Mouse (Mus musculus) erythroblast, embryonic 14.5 days (primary cell): ENCODE results near the gene Lef1. TPM values are rescaled to one million over a fixed set of nuclear protein-coding genes. Genes with fewer than 3 reads are reported as not detected.

Experiments used
- H3K27me3 ChIP-seq: 2 replicates; pipeline ENCODE4 v1.6.1; 2012; ENCODE audit warnings: inconsistent platforms; ENCODE audit not compliant: control insufficient read depth
- H3K36me3 ChIP-seq: 2 replicates; pipeline ENCODE4 v1.6.1; 2012; ENCODE audit warnings: mild to moderate bottlenecking, inconsistent platforms; ENCODE audit not compliant: control insufficient read depth
- H3K4me1 ChIP-seq: 2 replicates; pipeline ENCODE4 v1.6.1; 2012; ENCODE audit warnings: inconsistent platforms; ENCODE audit not compliant: control insufficient read depth
- H3K4me3 ChIP-seq: replicated peaks from 2 replicates; pipeline ENCODE3; 2012; ENCODE audit warnings: moderate library complexity, mild to moderate bottlenecking, inconsistent platforms
- H3K9me3 ChIP-seq: 2 replicates; pipeline ENCODE4 v1.6.1; 2012; ENCODE audit warnings: low read length, inconsistent platforms, mixed read lengths; ENCODE audit not compliant: control insufficient read depth
- GATA1 ChIP-seq: IDR thresholded peaks from 2 replicates; pipeline ENCODE4 v1.6.1; 2012; ENCODE audit warnings: low read length, inconsistent platforms, mixed read lengths
- TAL1 ChIP-seq: IDR thresholded peaks from 3 replicates; pipeline ENCODE4 v1.6.1; 2012; ENCODE audit warnings: low read length, inconsistent platforms, mixed read lengths
- polyA plus RNA-seq: library from polyadenylated mRNA; stranded (reverse); fragments of >175 nt; gene quantifications from 2 replicates; pipeline ENCODE4 v1.2.3, GENCODE M21; 2012

The Lef1 gene
- polyA plus RNA-seq, 1 experiment, result not detected

GRCm38 (mm10) chr3:131191454-131191853 lies 81.2 kb downstream of the Lef1 start:
- H3K27me3 ChIP-seq, result no peaks in the 10 kb centered on the region
- H3K4me3 ChIP-seq, result no peak overlapping the region
- no peaks in the 10 kb centered on the region for H3K4me1 ChIP-seq
- H3K9me3 ChIP-seq, result no peaks in the 10 kb centered on the region
- TF ChIP-seq GATA1 (no peak), TAL1 (no peak)
- no peaks in the 10 kb centered on the region for H3K36me3 ChIP-seq

- no peaks in the 10 kb centered on the region for H3K27me3 ChIP-seq
- TF ChIP-seq GATA1, result no peak
- no peak for TF ChIP-seq TAL1
- H3K4me3 ChIP-seq, result no peak overlapping the region
- no peaks in the 10 kb centered on the region for H3K9me3 ChIP-seq
- H3K36me3 ChIP-seq, result no peaks in the 10 kb centered on the region
- no peaks in the 10 kb centered on the region for H3K4me1 ChIP-seq
These were observed 85.8 kb downstream of the Lef1 start for GRCm38 (mm10) chr3:131196050-131196449.

- Histone ChIP-seq H3K36me3 (no peaks in the 10 kb centered on the region), H3K9me3 (no peaks in the 10 kb centered on the region), H3K4me1 (no peaks in the 10 kb centered on the region), H3K4me3 (no peak overlapping the region), H3K27me3 (no peaks in the 10 kb centered on the region)
- TF ChIP-seq TAL1 (no peak), GATA1 (no peak)
These were observed 86.3 kb downstream of the Lef1 start for GRCm38 (mm10) chr3:131196507-131197019.

- Histone ChIP-seq H3K9me3 (no peaks in the 10 kb centered on the region), H3K27me3 (no peaks in the 10 kb centered on the region), H3K4me3 (no peak overlapping the region), H3K4me1 (no peaks in the 10 kb centered on the region), H3K36me3 (no peaks in the 10 kb centered on the region)
- no peak for TF ChIP-seq TAL1
- TF ChIP-seq GATA1, result no peak
These were observed 88.7 kb downstream of the Lef1 start for GRCm38 (mm10) chr3:131198991-131199390.

GRCm38 (mm10) chr3:131199590-131200288 lies 89.5 kb downstream of the Lef1 start:
- Histone ChIP-seq H3K9me3 (no peaks in the 10 kb centered on the region), H3K4me1 (no peaks in the 10 kb centered on the region), H3K27me3 (no peaks in the 10 kb centered on the region), H3K36me3 (no peaks in the 10 kb centered on the region), H3K4me3 (no peak overlapping the region)
- TF ChIP-seq TAL1 (no peak), GATA1 (no peak)

GRCm38 (mm10) chr3:131202311-131202710 lies 92.0 kb downstream of the Lef1 start:
- Histone ChIP-seq H3K36me3 (no peaks in the 10 kb centered on the region), H3K27me3 (no peaks in the 10 kb centered on the region), H3K4me1 (no peaks in the 10 kb centered on the region), H3K4me3 (no peak overlapping the region), H3K9me3 (no peaks in the 10 kb centered on the region)
- TF ChIP-seq GATA1 (no peak), TAL1 (no peak)

GRCm38 (mm10) chr3:131207846-131208245 lies 97.6 kb downstream of the Lef1 start:
- no peak overlapping the region for H3K4me3 ChIP-seq
- TF ChIP-seq GATA1, result no peak
- TF ChIP-seq TAL1, result no peak
- H3K36me3 ChIP-seq, result no peaks in the 10 kb centered on the region
- no peaks in the 10 kb centered on the region for H3K9me3 ChIP-seq
- H3K4me1 ChIP-seq, result no peaks in the 10 kb centered on the region
- no peaks in the 10 kb centered on the region for H3K27me3 ChIP-seq

GRCm38 (mm10) chr3:131208265-131208891 lies 98.1 kb downstream of the Lef1 start:
- TF ChIP-seq GATA1, result no peak
- TF ChIP-seq TAL1, result no peak
- Histone ChIP-seq H3K4me1 (no peaks in the 10 kb centered on the region), H3K9me3 (no peaks in the 10 kb centered on the region), H3K27me3 (no peaks in the 10 kb centered on the region), H3K4me3 (no peak overlapping the region), H3K36me3 (no peaks in the 10 kb centered on the region)

GRCm38 (mm10) chr3:131212200-131212599 lies 101.9 kb downstream of the Lef1 start:
- H3K9me3 ChIP-seq, result no peaks in the 10 kb centered on the region
- H3K36me3 ChIP-seq, result no peaks in the 10 kb centered on the region
- no peaks in the 10 kb centered on the region for H3K4me1 ChIP-seq
- no peak overlapping the region for H3K4me3 ChIP-seq
- TF ChIP-seq TAL1 (no peak), GATA1 (no peak)
- H3K27me3 ChIP-seq, result no peaks in the 10 kb centered on the region
